Mouse (Mus musculus) WW6 (cell line): ENCODE measurements around the gene Gm21800.
"Not testable (repeated sequence)": the region's sequence is repeated elsewhere in the genome, so short reads cannot be mapped to it uniquely, and the experiment has no call there.

ENCODE experiments used
- DNase-seq: peaks from one replicate; pipeline ENCODE4 v3.0.0-alpha.2; 2013; ENCODE audit warnings: low read depth, low spot score

The Gm21800 gene

GRCm38 (mm10) chrY:41406198-41406597, at the start of gene Gm21800:
Gene Gm21800 (plus strand): TSS chrY:41406498.
- not testable (repeated sequence) for DNase-seq
